Mouse (Mus musculus) heart, postnatal 0 days (tissue): ENCODE measurements around the gene Gimap3.

ENCODE experiments used
- CTCF ChIP-seq: IDR thresholded peaks from 2 replicates; pipeline ENCODE4 v1.5.1; 2016; ENCODE audit warnings: antibody characterized with exemption, control low read depth, low read depth
- EP300 ChIP-seq: IDR thresholded peaks from 2 replicates; pipeline ENCODE4 v1.6.1; 2016; ENCODE audit warnings: antibody characterized with exemption, low read depth

DNA sequence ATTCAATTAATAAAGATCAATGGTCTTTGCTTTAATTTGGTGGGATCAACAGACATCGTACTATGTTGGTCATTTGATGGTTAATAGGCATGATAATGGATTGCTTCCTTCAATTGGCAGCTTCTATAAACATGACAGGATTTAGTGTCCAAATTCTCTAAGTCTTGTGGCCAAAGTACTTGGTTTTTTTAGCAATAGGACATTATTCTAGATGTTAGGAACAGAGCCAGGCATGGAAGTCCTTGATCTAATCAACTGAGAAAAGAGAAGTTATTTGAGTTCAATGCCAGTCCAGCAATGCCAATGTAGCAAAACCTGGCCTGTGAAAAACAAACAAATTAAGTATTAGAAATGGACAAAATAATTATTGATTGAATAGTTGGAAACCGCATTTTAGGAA, 14.9 kb upstream of the Gimap3 start:
- TF ChIP-seq CTCF (no peak), EP300 (no peak)
